Mouse (Mus musculus) kidney, postnatal 10 days (tissue): ENCODE results near the gene Pdzd3.
"Not testable (repeated sequence)": the region's sequence is repeated elsewhere in the genome, so short reads cannot be mapped to it uniquely, and the experiment has no call there.

Experiments used
- DNase-seq: peaks from one replicate; pipeline ENCODE4 v3.0.0; 2021; ENCODE audit warnings: mixed read lengths

The Pdzd3 gene

GRCm38 (mm10) chr9:44251314-44251713 lies at the start of gene Pdzd3:
Gene Pdzd3 (minus strand): TSS chr9:44251471.
- DNase-seq: peak; percentile 73

- not testable (repeated sequence) for DNase-seq
Measured at GRCm38 (mm10) chr9:44300001-44300400, 48.7 kb upstream of the Pdzd3 start.

- peak; percentile 73 for DNase-seq
Measured at GRCm38 (mm10) chr9:44292490-44292889, 41.2 kb upstream of the Pdzd3 start.

DNA sequence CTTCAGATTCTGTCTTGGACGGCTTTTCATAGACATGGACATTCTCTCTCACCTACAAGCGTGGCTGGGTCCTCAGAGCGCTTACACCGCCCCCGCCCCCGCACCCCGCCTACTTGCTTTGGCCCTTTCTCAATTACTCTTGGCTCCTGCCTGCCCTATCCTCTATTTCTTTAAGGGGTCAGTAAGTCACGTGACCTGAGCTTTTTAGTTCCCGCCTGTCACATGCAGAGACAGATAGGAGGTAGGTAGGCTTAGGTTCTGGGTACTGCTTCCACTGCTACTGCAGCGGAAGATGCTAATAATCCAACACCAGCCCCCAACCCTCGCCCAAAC lies 37.7 kb upstream of the Pdzd3 start:
- DNase-seq: no peak

DNA sequence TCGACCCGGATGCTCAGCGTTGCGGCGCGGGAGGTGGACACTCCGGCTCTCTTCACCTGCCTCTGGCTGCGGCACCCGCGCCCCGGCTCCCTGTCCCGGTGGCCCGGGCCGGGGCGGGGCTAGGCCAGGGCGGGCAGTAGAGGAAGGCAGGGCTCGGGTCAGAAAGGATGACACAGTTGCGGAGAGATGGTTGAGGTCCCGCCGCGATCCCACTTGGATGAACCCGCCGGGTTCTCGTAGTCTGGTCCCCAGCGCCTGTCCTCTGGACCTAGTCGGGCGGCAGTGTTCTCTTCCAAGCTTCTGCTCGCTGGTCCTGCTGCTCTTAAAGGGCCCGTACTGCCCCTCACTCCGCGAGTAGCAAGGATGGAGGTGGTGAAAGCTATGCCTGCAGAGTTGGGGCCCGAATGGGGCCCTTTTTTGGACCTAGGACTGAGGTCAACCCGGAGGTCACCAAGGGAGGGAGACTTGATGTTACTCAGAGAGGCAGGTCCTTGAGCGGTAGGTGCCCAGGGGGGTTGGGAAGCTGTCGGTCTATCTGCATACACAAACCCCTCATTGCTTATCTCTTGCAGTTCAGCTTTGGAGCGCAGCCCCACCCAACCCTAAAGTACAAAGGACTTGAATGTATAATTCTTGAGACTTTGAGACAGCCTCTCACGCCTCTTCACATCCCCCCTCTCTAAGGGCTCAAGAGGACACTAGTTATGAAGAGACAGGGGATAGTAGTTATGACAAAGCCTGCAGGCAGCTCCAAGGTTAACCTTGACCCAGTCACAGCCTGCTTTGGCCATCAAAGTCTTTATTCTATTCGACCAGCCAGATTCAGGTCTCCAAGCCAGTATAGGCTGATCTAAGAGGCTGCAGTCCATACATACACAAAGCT lies 37.0 kb upstream of the Pdzd3 start, which contains the start of gene Abcg4:
TSS of gene Abcg4 (minus strand) at position 540 of the 883 bp plus-strand sequence.
- peak; percentile 50 for DNase-seq

- DNase-seq: peak; percentile 24
Measured at GRCm38 (mm10) chr9:44287401-44288075, 36.3 kb upstream of the Pdzd3 start.

- DNase-seq: no peak
Measured at GRCm38 (mm10) chr9:44287003-44287400, 35.7 kb upstream of the Pdzd3 start.

DNA sequence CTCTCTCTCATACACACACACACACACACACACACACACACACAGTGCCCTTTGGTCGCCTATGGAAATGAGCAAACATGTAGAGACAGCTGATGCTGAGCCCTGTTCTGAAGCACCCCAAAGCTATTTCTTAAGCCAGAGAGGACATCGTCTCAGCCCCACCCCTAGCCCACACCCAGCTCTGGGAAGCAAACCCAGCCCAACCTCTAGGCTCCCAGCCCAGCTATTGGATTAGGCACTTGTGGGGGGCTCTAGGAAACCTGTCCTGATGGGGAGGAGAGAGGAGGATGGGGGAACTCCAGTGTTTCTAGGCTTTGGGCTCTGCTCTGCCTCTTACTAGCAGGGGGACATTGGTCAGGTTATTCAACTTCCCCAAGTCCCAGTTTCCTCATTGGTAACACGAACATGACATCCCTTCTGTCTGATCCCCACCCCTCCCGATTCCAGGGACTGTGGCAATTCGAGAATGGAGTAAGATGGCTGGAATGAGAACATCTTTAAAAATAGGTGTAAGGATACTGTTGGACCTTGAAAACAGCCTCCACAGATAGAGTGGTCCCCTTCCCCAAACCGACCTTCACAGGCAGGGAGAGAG lies 35.1 kb upstream of the Pdzd3 start:
- no peak for DNase-seq

GRCm38 (mm10) chr9:44283183-44283582 lies 31.9 kb upstream of the Pdzd3 start:
- DNase-seq: no peak

- no peak for DNase-seq
Measured at GRCm38 (mm10) chr9:44269973-44270372, 18.7 kb upstream of the Pdzd3 start.

- DNase-seq: peak; percentile 57
Measured at GRCm38 (mm10) chr9:44269077-44269476, 17.8 kb upstream of the Pdzd3 start.

DNA sequence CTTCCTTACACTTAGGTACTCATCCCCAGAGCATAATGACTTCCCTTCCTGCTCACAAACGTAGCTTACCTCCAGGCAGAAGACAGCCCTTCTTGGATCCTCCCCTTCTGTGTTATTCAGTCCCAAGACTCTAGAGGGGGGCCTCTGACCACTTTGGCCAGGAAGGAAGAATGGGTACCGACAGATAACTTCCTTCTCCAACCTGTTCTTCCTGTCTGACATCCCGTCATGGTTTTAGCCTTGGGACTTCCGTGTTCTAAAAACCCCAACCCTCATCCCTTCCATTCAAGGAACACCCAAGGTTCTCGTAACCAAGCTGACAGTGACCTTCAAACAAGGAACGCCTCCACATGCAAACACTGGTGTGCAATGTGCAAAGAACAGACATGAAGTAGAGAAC lies 17.2 kb upstream of the Pdzd3 start, which contains the start of gene Nlrx1:
TSS of gene Nlrx1 (minus strand) at position 168 of the 400 bp plus-strand sequence.
- no peak for DNase-seq

DNA sequence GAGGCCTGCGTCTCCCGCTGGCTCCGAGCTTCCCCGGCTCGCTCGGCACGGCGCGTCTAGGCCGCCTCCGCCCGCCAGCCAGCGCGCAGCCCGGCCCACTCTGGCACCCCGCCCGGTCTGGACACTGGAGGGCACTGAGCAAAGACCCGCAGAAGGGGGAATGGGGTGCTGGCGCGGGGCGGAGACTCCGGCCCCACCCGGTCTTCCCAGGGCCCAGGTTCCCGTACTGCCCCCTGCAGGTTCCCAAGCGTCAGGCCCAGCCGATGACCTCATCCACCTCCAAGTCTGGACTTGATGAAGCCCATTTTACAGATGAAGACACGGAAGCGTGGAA lies 16.7 kb upstream of the Pdzd3 start:
- DNase-seq: peak; percentile 96

DNA sequence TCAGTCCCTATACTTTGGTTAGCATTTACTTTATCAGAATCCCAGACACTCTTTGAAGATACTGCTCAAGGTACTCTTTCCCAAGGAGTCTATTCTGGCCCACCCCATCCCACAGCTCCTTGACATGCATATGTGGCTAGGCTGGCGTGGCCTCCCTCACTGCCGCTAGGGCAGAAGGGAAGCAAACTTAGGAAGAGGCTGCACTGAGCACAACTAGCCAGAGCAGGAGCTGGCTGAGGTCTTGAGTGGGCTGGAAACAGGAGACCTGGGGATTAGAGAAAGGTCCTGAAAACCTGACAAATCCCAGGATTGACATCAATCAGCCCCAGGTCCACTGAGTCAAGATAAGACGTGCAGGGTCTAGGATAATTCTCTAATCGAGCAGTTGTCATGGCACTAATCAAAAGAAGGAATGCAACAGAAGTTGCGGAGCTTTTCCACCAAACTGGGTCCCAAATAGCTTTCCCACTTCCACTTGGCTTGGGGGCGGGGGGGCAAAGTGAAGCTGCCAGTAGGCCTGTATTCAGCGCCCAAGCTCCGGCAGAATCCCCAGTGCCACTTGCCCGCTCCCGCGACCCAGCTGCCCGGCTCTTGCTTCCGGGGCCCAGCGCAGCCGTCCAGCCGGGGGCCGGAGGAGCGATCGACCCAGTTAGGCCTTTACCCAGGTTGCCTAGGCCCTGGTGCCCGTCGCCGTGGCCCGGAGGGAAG lies 16.2 kb upstream of the Pdzd3 start:
- DNase-seq: peak; percentile 62

GRCm38 (mm10) chr9:44266478-44267226 lies 15.4 kb upstream of the Pdzd3 start:
- DNase-seq: no peak

GRCm38 (mm10) chr9:44261388-44261787 lies 10.1 kb upstream of the Pdzd3 start:
- DNase-seq: no peak

- no peak for DNase-seq
Measured at GRCm38 (mm10) chr9:44259014-44259413, 7.7 kb upstream of the Pdzd3 start.

GRCm38 (mm10) chr9:44256213-44256612 lies 4.9 kb upstream of the Pdzd3 start:
- DNase-seq: no peak

- DNase-seq: no peak
Measured at GRCm38 (mm10) chr9:44255136-44255521, 3.9 kb upstream of the Pdzd3 start.

DNA sequence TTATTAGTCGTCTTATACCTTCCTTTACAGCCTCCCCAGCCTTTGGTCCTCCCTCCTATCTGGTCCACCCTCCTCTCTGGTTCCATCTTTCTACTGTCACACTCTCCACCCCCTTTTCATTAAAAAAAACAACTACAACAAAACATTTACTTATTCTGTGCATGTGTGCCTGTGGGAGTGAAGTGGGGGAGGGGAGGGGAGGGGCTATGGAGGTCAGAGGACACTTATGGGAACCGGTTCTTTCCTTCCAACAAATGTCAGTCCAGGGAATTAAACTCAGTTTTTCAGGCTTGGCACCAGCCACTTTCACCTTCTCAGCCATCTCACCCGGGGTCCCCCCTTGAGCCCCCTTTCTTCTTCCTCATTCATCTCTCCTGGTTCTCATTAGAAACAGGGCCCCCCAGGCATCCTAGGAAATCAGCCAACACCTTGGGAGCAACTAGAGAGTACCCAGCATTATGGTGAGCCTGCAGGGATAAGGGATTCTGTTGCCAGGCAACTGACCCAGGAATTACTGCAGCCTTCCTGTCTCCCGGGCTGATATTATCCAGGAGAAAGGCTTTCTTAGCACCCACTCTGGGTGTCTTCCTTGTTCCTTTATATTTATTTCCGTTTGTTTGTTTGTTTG lies 3.4 kb upstream of the Pdzd3 start:
- DNase-seq: no peak

DNA sequence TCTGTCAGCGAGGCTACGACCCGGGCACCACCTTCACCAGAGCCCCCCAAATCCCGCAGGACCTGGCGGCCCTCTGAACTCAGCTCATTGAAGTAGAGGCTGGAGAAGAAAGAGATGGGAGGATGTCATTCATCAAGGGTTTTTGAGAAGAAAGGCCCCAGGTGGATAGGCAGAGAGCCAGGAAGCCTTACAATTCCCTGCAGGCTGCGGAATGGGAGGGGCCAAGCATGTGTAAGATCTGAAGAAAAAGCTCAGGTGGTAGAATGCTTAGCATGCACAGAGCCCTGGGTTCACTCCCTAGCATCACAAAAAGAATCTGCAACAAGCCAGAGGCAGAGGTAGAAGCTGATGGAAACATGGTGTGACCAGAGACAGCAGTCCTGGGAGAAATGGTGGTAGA lies 2.2 kb upstream of the Pdzd3 start:
- no peak for DNase-seq

- DNase-seq: no peak
Measured at GRCm38 (mm10) chr9:44250445-44250844, 826 bp downstream of the Pdzd3 start.
